14 mouse cellular contexts compared by ENCODE assay signal in genomic region chr15:48925940-48926339, GRCm38 (mm10).
A peak's percentile ranks its signal among the peaks of the same experiment; 100 is the strongest.
DNase-seq lines count a peak whose midpoint lies in the region; ATAC-seq lines count a peak whose summit lies in the region.
"Had no signal": no experiment of that assay in that cellular context is flagged by ENCODE, and none has a peak within 500 bp of the region (broad histone marks: within the 10 kb centered on the region; RNA-seq: fewer than 3 reads in every experiment).

No protein-coding gene starts in this region.

- no peaks in the 10 kb centered on the region for H3K27me3 ChIP-seq in hindbrain, embryonic 11.5 days (ENCODE audit: control insufficient read depth, insufficient read depth, low read length)
- no peaks in the 10 kb centered on the region for H3K27me3 ChIP-seq in hindbrain, embryonic 13.5 days
- H3K27me3 ChIP-seq: liver, embryonic 15.5 days; midbrain, embryonic 15.5 days; neural tube, embryonic 12.5 days had no signal

- no peaks in the 10 kb centered on the region for H3K36me3 ChIP-seq in hindbrain, embryonic 11.5 days (ENCODE audit: control insufficient read depth, insufficient read depth, low read length)
- H3K36me3 ChIP-seq in hindbrain, embryonic 13.5 days: no peaks in the 10 kb centered on the region
- H3K36me3 ChIP-seq: liver, embryonic 15.5 days; midbrain, embryonic 15.5 days; neural tube, embryonic 12.5 days had no signal

- 37% methylated on average over 3 of the region's 3 CpGs for WGBS in hindbrain, embryonic 11.5 days
- WGBS in hindbrain, embryonic 13.5 days: 32% methylated on average over 3 of the region's 3 CpGs

- H3K4me2 ChIP-seq in hindbrain, embryonic 11.5 days (replicated peaks; ENCODE audit: low read depth, low read length): no peak overlapping the region
- no peak overlapping the region for H3K4me2 ChIP-seq in hindbrain, embryonic 13.5 days
- H3K4me2 ChIP-seq: liver, embryonic 15.5 days; midbrain, embryonic 15.5 days; neural tube, embryonic 12.5 days had no signal

- H3K27ac ChIP-seq in hindbrain, embryonic 11.5 days (ENCODE audit: low read depth, low read length): no peak overlapping the region
- H3K27ac ChIP-seq in hindbrain, embryonic 13.5 days: no peak overlapping the region
- H3K27ac ChIP-seq: liver, embryonic 15.5 days; midbrain, embryonic 15.5 days; neural tube, embryonic 12.5 days had no signal

- no peak overlapping the region for H3K9ac ChIP-seq in hindbrain, embryonic 11.5 days (ENCODE audit: low read depth, low read length)
- no peak overlapping the region for H3K9ac ChIP-seq in hindbrain, embryonic 13.5 days
- H3K9ac ChIP-seq: liver, embryonic 15.5 days; midbrain, embryonic 15.5 days; neural tube, embryonic 12.5 days had no signal

- peak; percentile 43; the same call in 1 of the 2 replicates for ATAC-seq in hindbrain, embryonic 11.5 days (ENCODE audit: low FRiP score)
- no peak for ATAC-seq in hindbrain, embryonic 13.5 days (ENCODE audit: low FRiP score)
- ATAC-seq: midbrain, embryonic 15.5 days had no signal

- peak; percentile 3 for DNase-seq in adrenal gland, postnatal 10 days
- no peak for DNase-seq in adrenal gland, postnatal 4 days (ENCODE audit: low spot score in 2 of 2)
- DNase-seq in hindbrain, embryonic 11.5 days (ENCODE audit: low spot score): no peak
- DNase-seq in 416B (ENCODE audit: low read depth) (peak; percentile 11), R1 (ENCODE audit: low read depth, low spot score) (peak; percentile 29)
- no peak for DNase-seq in spleen, postnatal 14 days (ENCODE audit: low spot score in 2 of 2)
- no peak for DNase-seq in cerebellum, postnatal 4 days (ENCODE audit: low spot score in 2 of 2)
- DNase-seq: adrenal gland, adult 8-10 months; heart, postnatal 36 days; kidney, postnatal 25 days had no signal

- no peaks in the 10 kb centered on the region for H3K9me3 ChIP-seq in hindbrain, embryonic 11.5 days (ENCODE audit: control insufficient read depth, low read length)
- H3K9me3 ChIP-seq in hindbrain, embryonic 13.5 days: no peaks in the 10 kb centered on the region
- H3K9me3 ChIP-seq: liver, embryonic 15.5 days; midbrain, embryonic 15.5 days; neural tube, embryonic 12.5 days had no signal

- H3K4me1 ChIP-seq in hindbrain, embryonic 11.5 days (replicated peaks; ENCODE audit: control insufficient read depth, insufficient read depth, low read length): no peaks in the 10 kb centered on the region
- no peaks in the 10 kb centered on the region for H3K4me1 ChIP-seq in hindbrain, embryonic 13.5 days (replicated peaks)
- H3K4me1 ChIP-seq: liver, embryonic 15.5 days; midbrain, embryonic 15.5 days; neural tube, embryonic 12.5 days had no signal

- no peak overlapping the region for H3K4me3 ChIP-seq in hindbrain, embryonic 11.5 days (ENCODE audit: low read depth, low read length)
- H3K4me3 ChIP-seq in hindbrain, embryonic 13.5 days: no peak overlapping the region
- H3K4me3 ChIP-seq: liver, embryonic 15.5 days; midbrain, embryonic 15.5 days; neural tube, embryonic 12.5 days had no signal

Comparison
In these comparisons a context has a peak if more than half of its experiments do, and no peak if none do; other contexts are left out.
1. DNase-seq: peak in adrenal gland, postnatal 10 days (single experiment), 416B (single experiment) and R1 (single experiment); none in adrenal gland, postnatal 4 days (0 of 2), hindbrain, embryonic 11.5 days (single experiment), spleen, postnatal 14 days (0 of 2) and cerebellum, postnatal 4 days (0 of 2).